ENCODE assay signal across 20 mouse cellular contexts in genomic region chr12:57307337-57307736, GRCm38 (mm10).
"Had no signal": no experiment of that assay in that cellular context is flagged by ENCODE, and none has a peak within 500 bp of the region (broad histone marks: within the 10 kb centered on the region; RNA-seq: fewer than 3 reads in every experiment).

No protein-coding gene starts in this region.

- H3K4me1 ChIP-seq: midbrain, embryonic 10.5 days; midbrain, embryonic 12.5 days; neural tube, embryonic 13.5 days; neural tube, embryonic 15.5 days had no signal

- H3K4me2 ChIP-seq: lung, embryonic 14.5 days; midbrain, embryonic 12.5 days; neural tube, embryonic 13.5 days; neural tube, embryonic 15.5 days had no signal

- H3K9me3 ChIP-seq: midbrain, embryonic 10.5 days; midbrain, embryonic 12.5 days; neural tube, embryonic 13.5 days; neural tube, embryonic 15.5 days had no signal

- H3K36me3 ChIP-seq: midbrain, embryonic 10.5 days; midbrain, embryonic 12.5 days; neural tube, embryonic 13.5 days; neural tube, embryonic 15.5 days had no signal

- H3K4me3 ChIP-seq: midbrain, embryonic 10.5 days; midbrain, embryonic 12.5 days; myocyte; neural tube, embryonic 13.5 days; neural tube, embryonic 15.5 days had no signal

- H3K9ac ChIP-seq: liver, embryonic 14.5 days; lung, embryonic 14.5 days; midbrain, embryonic 12.5 days; neural tube, embryonic 13.5 days; neural tube, embryonic 15.5 days had no signal

- H3K27me3 ChIP-seq: midbrain, embryonic 12.5 days; neural tube, embryonic 13.5 days; neural tube, embryonic 15.5 days had no signal

- ATAC-seq: midbrain, embryonic 16.5 days had no signal

- H3K27ac ChIP-seq: liver, embryonic 14.5 days; midbrain, embryonic 10.5 days; midbrain, embryonic 12.5 days; neural tube, embryonic 13.5 days; neural tube, embryonic 15.5 days had no signal

- DNase-seq: lung, adult 18-20 months; lung, embryonic 14.5 days; lung, postnatal 10 days; lung, postnatal 4 days; midbrain, embryonic 14.5 days; retina, postnatal 1 day; right cerebral cortex, adult 18-20 months; right cerebral cortex, postnatal 25 days; right cerebral cortex, postnatal 4 days; spleen, adult 18-20 months; thymus, adult 18-20 months; thymus, postnatal 14 days; thymus, postnatal 36 days had no signal
